Mouse (Mus musculus) heart, postnatal 10 days (tissue): Measurements from ENCODE around the gene Agbl4. TPM values are rescaled to one million over a fixed set of nuclear protein-coding genes. Genes with fewer than 3 reads are reported as not detected.

Experiments
- DNase-seq, 2 experiments: peaks; one replicate each; pipeline ENCODE4 v3.0.0; 2021
- intact Hi-C: fragments of 180-260 bp; cut with DNase I; formaldehyde crosslinking; loops from one replicate; pipeline ENCODE4 v1.15.1; 2025
- total RNA-seq, 2 experiments: library from RNA; stranded (reverse); gene quantifications; 2 replicates each; pipeline ENCODE4 v1.2.3; 2021

Agbl4 gene
- total RNA-seq, 2 experiments from 2014 or later: 0.32 to 0.67 TPM

DNA sequence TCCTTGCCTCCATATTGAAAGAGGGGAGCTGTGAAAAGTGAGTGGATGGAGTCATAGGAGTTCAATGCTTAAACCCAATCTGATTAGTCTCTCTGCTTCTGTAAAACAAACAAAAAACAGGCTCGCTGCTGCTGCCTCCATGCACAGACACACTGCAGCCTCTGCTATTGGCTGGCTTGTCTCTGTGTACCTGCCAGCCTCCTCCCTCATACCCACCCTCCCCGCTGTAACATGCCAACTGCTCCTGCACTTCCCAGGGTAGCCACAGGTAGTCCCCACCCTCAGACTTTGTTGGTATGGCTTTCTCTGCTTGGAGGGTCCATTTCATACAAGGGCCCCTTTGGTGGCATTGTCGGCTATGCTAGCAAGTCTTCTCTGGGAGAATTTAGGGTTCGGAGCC lies 1080.0 kb downstream of the Agbl4 start:
- intact Hi-C loops: no loop called here
- no peak for DNase-seq

DNA sequence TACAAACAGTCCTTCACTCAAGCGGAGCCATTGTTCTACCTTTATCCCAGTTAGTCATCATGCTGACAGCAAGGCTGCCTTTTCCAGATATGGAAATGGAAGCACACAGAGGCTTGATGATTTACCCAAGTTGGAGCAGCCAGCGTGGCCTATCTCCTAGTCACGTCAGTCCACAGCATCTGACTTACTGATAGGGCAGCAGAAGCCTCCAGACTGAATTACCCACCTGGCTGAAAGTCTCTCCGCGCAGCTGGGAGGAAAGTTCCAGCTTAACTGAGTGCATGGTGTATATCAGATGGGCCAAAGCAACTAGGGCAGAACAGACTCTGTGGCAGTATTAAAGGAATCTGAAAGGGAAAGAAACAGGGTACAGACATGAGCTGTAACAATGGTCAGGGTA lies 1086.0 kb downstream of the Agbl4 start:
- intact Hi-C loops: no loop called here
- DNase-seq: no peak

DNA sequence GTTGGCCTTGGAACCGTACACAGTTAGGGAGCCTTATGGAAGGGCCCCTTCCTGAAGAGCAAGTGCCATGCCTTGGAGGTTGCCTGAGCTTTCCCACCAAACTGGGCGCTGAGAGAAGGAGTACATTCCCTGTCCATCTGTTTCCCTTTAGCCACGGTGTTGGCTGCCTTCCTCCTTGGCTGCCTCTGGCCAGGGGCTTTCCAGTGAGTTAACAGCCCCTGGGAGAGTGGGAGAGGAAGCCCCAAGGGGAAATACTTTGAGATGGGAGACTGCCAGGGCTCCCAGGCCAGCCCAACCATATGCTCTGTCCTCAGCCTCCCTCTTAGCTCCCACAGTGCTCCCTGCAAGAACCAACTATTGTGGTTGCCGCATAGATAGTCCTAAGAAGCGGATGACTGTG lies 1087.7 kb downstream of the Agbl4 start:
- intact Hi-C loops: no loop called here
- DNase-seq: peak; percentile 65 to 67

DNA sequence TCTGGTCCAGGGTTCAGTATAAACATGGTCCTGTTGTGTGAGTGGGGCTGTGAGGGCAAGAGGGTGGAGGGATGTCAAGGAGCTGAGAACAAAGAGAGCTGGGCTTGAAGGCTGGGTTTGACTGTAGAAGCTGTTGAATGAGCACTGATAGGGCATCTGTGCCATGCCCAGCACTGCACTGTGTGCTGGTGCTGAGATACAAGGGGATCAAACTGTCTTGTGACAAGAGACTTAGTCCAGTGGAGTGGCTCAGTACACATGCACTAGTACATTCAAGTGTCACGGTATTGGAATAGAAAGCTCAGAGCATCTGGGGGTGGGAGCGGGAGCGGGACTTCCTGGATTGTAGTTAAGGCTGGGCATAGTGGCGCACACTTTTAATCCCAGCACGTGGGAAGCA lies 1088.7 kb downstream of the Agbl4 start:
- intact Hi-C loops: no loop called here
- DNase-seq: no peak

DNA sequence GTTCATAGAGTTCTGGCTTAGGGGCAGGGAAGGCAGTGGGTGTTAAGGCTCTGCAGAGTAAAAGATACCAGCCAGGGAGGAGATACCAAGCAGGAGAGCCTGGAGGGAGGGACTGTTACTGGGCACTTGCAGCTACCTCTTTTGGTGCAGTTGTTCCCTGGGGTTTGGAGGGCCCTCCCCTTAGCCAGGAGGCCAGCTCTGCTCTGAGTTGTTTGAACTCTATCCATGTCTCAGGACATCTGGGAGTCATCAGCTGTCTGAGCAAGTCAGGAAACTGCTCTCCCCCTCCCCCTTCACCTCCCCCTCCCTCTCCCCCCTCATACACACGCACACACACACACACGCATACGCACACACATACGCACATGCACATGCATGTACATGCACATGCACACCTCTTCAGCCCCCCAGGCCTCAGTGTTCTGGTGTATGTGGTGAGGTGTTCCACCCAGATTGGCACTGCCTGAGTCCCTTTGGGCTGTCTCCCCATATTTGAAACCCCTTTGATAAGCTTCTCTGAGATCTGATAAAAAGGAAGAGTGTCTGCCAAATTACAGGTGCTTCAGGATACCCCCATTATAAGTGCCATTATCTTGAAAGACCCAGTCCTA lies 1089.9 kb downstream of the Agbl4 start:
- peak in 1 of 2 experiments; percentile 19 for DNase-seq
- intact Hi-C loops: no loop called here

DNA sequence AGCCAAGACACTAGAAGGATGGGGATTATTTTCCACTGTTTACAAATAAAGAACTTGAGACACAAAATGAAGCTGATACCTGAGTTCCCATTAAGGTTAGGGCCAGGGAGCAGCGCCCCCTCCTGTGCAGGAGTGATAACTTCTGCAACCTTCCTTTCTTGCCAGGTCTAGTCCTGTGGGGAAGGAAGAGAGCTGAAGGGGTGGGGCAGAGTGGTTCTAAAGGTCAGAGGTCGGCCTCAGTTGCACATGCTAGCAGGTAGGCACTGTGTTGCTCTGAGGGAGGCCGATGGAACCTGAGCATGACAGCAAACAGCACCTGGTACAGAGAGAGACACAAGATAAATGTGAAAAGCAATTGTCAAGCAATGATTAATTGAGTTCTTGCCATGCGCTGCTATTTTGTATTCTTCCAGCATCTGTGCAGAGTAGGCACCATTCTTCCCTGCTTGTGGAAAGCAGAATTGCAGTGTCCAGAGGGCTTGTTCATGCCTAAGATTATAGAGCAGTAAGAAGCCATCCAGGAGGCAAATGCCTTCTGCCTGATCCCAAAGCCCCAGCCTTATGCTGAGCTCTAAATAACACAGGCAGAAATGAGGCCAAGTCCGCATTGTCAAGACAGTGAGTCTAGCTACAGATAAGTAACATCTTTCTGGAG lies 1096.4 kb downstream of the Agbl4 start:
- DNase-seq: peak in 1 of 2 experiments; percentile 34
- intact Hi-C loops: loop anchor here (2.0 kb wide), 1 partner anchor 165 kb away; no protein-coding TSS in a partner anchor

DNA sequence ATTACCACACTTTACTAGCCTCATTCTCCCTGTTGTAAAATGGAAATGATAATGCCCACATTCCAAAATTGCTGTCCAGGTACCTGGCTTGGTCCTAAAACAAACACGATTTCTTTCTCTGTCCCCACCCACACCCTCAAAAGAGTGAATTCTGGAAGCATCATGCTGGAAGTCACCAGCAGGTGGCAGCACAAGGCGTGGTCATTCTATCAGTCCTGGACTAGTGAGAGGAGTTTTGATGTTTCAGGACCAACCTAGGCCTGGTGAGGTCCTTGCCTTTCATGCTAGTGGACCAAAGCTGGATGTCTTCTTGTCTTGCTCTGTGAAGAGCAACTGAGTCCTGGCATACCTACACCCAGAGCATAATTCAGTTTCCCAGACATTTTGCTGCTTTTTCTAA lies 1098.5 kb downstream of the Agbl4 start:
- intact Hi-C loops: loop anchor here (1.0 to 2.0 kb wide), 2 partner anchors 130 to 1445 kb away; no protein-coding TSS in a partner anchor
- DNase-seq: peak; percentile 78 to 88

DNA sequence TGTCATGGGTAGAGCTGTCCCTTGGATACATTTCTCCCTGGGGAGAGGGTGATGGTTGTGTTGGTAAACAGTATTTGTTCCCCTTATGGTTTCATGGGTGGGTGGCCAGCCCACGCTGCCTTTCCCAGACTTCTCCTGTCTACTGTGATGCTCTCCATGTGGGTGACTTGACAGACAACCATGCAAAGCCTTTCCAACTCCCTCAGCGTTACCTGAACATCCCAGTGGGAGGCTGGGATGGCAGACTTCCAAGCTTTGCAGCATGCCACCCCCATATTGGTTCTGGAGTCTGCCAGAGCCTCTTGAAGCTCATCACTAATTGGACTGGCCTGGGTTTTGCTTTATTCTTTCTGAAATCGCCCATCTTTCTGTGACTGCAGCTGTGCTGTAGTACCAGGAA lies 1101.3 kb downstream of the Agbl4 start:
- intact Hi-C loops: no loop called here
- DNase-seq: no peak

DNA sequence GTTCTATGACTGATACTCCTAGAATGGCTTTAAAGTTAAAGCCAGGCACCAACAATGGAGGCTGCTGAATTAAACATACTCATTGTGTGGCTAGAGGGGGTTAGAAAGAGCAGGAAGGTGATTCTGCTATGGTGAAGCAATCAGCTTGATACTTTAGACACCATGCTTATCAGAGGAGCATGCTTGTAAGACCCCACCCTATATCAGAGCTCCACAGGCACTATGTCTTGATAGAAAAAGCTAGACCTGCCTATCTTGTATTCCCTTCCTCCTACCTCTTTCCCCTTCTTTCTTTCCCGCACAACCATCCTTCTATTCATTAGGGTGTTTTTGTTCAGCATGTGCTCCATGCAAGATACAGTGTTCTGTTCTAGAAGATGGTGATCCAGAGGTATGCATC lies 1104.0 kb downstream of the Agbl4 start:
- intact Hi-C loops: no loop called here

DNA sequence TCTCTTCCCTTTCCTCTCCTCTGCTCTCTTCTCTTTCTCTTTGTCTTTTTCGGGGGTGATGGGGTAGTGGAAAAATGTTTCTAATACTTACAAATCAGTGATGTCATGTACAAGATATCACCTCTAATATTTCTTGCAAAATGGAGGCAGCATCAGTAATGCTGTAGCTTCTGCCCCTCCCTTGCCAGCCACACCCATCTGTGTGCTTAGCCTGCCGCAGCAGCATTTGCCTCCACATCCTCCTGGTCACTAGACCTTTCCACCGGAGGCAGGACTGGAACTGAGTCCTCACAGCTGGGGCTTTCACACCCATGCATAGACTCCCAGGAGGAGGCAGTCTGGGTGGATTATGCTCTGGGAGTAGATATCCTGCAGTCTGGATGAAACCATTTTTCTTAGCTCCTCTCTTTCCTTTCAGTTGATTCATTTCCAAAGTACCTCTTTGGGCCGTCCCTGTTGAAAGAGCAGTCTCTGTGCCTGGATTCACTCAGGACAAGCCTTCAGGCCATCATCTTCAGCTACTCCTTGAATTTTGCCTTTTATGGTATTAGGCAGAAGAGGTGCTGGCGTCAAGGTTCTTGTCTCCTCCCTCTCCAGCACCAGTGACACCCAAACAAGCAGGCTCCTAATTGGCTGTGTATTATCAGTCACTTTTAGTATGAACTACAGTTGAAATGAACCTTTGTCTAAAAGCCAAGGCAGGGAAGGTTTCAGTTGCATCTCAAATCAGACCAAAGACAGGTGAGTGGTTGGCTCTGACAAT lies 1105.7 kb downstream of the Agbl4 start:
- intact Hi-C loops: no loop called here
- no peak for DNase-seq

More for the DNA sequence above, 1104.0 kb downstream of the Agbl4 start:
- no peak for DNase-seq

DNA sequence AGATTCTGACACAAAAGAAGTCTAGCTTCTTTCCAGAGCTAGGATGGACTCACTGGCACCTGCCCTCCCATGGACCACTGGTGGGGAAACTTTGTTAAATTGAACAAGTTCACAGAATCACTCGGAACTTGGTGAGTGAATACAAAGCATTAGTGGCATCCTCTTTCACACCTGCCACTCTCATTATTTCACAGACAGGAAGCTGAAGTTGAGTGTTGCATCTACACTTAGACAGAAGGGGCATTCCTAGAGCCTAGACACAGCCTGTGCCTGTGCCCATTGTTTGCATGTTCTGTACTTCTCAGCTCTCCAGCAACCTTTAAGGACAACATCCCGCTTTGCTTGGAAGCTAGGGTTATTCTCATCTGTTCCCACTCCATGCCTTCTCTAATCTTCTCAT lies 1107.5 kb downstream of the Agbl4 start:
- no peak for DNase-seq
- intact Hi-C loops: no loop called here

DNA sequence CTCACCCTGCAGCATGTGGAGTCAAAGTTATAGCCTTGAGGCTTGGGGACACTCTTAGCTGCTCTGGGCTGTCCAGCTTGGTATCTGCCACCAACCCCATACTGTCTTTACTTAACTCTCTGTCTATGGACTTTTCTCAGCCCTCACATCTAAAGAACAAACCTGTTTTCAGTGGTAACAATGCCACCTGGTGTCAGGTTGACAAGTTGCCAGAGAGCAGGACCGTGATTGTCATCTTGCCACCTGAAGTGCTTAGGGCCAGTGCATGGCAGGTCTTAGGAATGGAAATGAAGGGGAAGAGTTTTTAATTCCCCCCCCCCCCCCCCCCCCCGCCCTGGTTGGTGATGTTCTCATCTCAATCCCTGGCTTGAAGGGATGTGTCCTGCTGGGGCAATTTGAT lies 1112.7 kb downstream of the Agbl4 start:
- no peak for DNase-seq
- intact Hi-C loops: no loop called here

DNA sequence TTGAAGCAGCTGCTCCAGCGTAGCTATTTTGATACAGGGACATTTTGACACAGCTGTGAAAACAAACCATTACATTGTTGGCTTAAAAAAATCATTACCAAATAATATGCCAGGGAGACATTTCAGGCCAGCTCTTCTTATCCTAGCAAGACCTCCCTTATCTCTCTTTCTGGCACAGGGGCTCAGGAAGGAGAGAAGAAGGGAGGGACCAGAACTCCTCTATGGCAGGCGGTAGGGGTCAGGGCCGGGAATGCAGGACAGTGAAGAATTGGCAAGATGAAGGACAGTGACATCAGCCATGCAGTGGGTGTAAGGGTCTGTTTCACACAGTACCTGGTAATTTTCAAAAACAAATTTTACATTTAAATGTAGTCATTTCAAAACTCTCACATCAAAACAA lies 1116.5 kb downstream of the Agbl4 start:
- intact Hi-C loops: no loop called here
- peak; percentile 44 for DNase-seq

DNA sequence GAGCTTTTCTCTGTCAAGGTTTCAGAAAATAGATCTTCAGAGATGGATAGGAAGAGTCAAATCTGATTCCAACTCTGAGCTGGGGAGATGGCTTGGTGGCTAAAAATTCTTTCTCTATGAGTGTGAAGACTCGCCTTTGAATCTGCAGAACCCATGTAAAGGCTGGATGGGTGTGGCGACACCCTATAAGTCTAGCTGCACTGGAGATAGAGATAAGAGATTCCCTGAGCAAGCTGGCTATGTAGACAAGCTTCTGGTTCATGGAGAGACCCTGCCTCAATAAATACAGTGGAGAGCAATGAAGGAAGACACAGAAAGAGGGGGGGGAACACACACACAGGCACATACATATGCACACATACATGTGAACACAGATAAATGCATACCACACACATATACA lies 1118.7 kb downstream of the Agbl4 start:
- intact Hi-C loops: no loop called here
- no peak for DNase-seq

DNA sequence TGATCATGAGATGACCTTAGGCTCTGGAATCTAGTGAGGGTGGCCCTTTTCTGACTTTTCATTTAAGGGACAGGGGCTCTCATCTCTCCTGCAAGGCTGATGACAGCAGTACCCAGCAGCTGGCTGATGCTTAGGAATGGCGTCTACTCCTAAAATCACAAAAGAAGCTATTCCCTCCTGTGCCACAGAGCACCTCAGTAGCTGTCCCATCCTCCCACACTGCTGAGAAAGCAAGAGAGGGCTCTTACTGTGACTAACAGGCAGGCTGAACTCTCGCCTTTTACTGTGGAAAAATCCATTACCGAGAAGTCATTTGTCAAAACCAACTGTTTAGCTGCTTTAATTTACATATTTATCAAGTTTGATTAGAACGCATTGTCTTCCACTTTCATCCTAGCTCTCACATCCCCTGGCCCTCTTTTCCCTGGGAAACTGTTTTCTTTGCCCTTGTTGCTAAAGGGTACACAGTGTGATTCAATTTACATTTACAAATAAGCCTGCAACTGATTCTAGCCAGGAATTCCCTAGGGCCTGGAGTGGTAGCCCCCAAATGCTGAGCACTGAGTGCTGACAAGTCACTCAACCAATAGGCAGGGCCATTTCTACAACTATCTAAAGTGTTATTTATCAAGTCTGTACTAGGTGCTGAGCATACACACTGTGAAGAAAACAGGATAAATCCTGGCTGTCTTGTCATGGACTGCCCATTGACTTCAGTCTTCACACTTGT lies 1119.8 kb downstream of the Agbl4 start:
- no peak for DNase-seq
- intact Hi-C loops: no loop called here

DNA sequence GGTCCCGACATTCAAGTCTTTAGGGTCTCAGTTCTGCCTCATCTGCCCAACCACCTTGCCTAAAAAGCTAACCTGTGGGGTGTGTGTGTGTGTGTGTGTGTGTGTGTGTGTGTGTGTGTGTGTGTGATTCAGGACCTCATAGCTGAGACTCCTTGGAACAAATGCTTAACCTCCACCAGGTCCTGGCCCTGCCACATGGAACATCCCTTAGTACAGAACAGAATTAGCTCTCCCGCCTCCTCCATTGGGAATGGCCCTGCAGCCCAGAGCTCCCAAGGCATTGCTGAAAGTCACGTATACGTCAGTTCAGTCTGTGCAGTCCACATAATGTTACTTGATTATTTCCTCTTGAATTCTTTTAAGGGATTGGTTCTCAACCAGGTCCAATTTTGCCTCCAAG lies 1120.7 kb downstream of the Agbl4 start:
- intact Hi-C loops: no loop called here
- no peak for DNase-seq

DNA sequence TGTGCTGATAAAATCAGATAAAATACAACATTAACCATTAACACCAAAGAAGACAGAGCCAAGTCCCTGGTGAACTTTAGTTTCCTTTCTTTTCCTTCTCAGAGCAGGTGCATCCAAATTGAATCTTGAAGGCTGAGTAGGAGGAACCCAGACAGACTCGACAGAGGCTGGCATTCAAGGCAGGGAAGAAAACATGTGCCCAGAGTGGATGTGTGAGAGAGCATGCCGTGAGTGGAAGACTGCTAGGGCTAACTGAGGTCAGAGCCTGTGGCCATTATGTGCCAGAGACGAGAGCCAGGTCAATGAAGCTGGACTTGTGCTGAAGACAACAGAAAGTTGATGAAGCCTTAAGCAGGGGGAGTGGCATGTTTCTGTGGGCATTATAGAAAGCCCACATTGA lies 1121.8 kb downstream of the Agbl4 start:
- intact Hi-C loops: no loop called here
- DNase-seq: no peak

DNA sequence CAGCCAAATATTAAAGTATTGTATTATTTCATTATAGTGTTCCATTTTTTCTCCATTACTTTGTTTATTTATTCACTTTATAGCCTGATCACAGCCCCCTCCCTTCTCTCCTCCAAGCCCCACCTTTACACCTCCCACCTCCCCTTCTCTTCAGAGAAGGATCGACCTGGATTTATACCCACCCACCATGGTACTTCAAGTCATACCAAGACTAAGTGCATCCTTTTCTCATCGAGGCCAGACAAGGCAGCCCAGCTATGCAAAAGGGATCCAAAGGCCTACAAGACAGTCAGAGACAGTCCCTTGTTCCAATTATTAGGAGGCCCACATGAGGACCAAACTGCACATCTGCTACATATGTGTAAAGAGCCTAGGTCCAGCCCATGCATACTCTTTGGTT lies 1122.5 kb downstream of the Agbl4 start:
- intact Hi-C loops: no loop called here
- DNase-seq: no peak

DNA sequence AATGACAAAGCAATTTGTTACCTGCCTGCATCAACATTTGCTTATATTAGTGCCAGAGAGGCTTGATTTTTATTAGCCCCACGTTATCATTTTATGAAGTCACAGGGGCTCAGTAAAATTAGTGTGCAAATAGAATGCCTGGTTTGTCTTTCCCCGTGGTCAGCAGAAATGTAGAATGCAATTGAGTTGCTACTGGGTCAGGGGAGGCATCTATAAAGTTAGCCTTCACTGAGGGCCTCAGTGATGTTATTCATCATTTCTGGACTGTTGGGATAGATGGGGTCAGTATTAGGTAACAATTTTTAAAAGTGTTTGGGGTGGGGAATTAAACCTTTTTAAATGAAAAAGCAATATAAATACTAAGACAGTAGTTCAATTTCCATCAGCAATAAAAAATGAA lies 1125.5 kb downstream of the Agbl4 start:
- intact Hi-C loops: no loop called here
- no peak for DNase-seq

DNA sequence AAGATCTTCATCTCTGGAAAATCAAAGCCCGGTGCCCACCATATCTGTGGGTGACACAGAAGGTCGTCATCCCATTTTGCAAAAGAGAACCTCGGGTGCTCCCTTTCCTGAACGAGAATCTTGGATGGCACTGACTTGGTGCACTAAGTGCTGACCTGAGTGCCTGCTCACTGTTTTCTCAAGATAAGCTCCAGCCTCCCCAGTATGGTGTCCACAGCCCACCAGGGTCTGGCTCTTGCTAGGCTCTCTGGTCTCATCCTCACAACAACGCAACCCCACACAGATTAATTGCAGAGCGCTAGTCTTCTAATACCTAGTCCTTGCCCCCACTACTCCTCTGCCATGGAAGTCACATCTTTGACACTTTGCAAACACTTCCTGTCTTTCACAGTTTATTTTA lies 1131.5 kb downstream of the Agbl4 start:
- intact Hi-C loops: no loop called here
- no peak for DNase-seq

DNA sequence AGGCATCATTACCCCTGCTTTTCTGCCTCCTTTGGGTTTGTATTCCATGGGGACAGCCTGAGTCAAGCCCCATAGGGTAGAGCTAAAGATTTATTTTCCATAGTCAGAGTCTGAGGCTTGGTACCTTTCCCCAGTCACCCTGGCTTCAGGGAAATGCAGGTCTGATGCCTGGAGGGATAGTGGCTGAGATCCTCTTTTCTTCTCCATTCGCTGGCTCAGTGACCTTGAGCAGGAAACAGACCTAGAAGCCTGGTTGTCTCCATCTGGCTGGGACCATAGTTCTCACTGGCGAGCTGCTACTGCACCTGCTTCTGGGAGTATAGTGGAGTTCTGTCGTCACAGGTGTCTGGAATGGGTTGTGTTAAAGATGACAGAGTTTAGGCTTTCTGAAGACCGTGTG lies 1132.5 kb downstream of the Agbl4 start:
- intact Hi-C loops: no loop called here

More for the DNA sequence above, 1132.5 kb downstream of the Agbl4 start:
- no peak for DNase-seq
